Comparison of ENCODE assay signal across 35 mouse cellular contexts in the genomic region with DNA sequence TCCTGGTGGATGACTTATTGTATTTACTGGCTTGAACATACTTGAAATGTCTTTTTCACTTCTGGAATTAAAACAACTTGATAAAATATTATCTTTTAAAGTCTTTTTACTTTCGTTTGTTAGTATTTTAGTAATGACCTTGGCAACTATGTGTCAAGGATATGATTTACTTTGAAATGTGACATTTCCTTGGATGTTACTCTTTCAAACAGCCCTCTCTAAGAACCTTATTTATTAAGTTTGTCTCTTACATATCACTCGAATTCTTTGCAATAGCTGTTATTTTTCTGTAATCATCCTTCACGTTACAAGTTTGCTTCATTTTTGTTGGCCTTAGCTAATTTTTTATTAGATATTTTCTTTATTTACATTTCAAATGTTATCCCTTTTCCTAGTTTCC.
"Had no signal": no experiment of that assay in that cellular context is flagged by ENCODE, and none has a peak within 500 bp of the region (broad histone marks: within the 10 kb centered on the region; RNA-seq: fewer than 3 reads in every experiment).

No protein-coding gene starts in this region.

- H3K27me3 ChIP-seq: heart, embryonic 12.5 days; heart, embryonic 13.5 days; heart, embryonic 15.5 days; hindbrain, embryonic 12.5 days; hindbrain, embryonic 13.5 days; hindbrain, embryonic 15.5 days; intestine, embryonic 15.5 days; kidney, embryonic 15.5 days had no signal

- ATAC-seq: hindbrain, embryonic 16.5 days; hindbrain, postnatal 0 days; inflammation-experienced regulatory T-cells, adult 6 months; intestine, embryonic 15.5 days; intestine, embryonic 16.5 days; intestine, postnatal 0 days had no signal

- H3K27ac ChIP-seq: heart, adult 2 months; heart, embryonic 10.5 days; heart, embryonic 13.5 days; heart, embryonic 15.5 days; hindbrain, embryonic 10.5 days; hindbrain, embryonic 12.5 days; hindbrain, embryonic 13.5 days; hindbrain, embryonic 14.5 days; hindbrain, embryonic 15.5 days; hindbrain, postnatal 0 days; intestine, embryonic 15.5 days; kidney, embryonic 15.5 days; kidney, postnatal 0 days; layer of hippocampus, adult 2 months had no signal

- DNase-seq: heart, adult 2 months; heart, postnatal 10 days; heart, postnatal 14 days; heart, postnatal 36 days; heart, postnatal 4 days; kidney, adult 11 months; kidney, adult 18-20 months; kidney, adult 2 months; kidney, adult 8-10 months; kidney, adult 9 months; kidney, postnatal 10 days; kidney, postnatal 14 days; kidney, postnatal 25 days; kidney, postnatal 36 days; kidney, postnatal 4 days; layer of hippocampus, adult 9-11 months had no signal

- H3K9ac ChIP-seq: heart, embryonic 12.5 days; heart, embryonic 13.5 days; heart, embryonic 15.5 days; hindbrain, embryonic 12.5 days; hindbrain, embryonic 13.5 days; hindbrain, embryonic 14.5 days; hindbrain, embryonic 15.5 days; intestine, embryonic 15.5 days; kidney, embryonic 15.5 days had no signal

- H3K4me2 ChIP-seq: heart, embryonic 11.5 days; heart, embryonic 12.5 days; heart, embryonic 13.5 days; heart, embryonic 15.5 days; hindbrain, embryonic 12.5 days; hindbrain, embryonic 13.5 days; hindbrain, embryonic 14.5 days; hindbrain, embryonic 15.5 days; intestine, embryonic 15.5 days; kidney, embryonic 15.5 days had no signal

- H3K4me3 ChIP-seq: heart, adult 2 months; heart, embryonic 10.5 days; heart, embryonic 12.5 days; heart, embryonic 13.5 days; heart, embryonic 15.5 days; hindbrain, embryonic 10.5 days; hindbrain, embryonic 12.5 days; hindbrain, embryonic 13.5 days; hindbrain, embryonic 15.5 days; intestine, embryonic 15.5 days; kidney, embryonic 15.5 days; layer of hippocampus, adult 2 months had no signal

- H3K4me1 ChIP-seq: heart, embryonic 10.5 days; heart, embryonic 12.5 days; heart, embryonic 13.5 days; heart, embryonic 15.5 days; hindbrain, embryonic 10.5 days; hindbrain, embryonic 12.5 days; hindbrain, embryonic 13.5 days; hindbrain, embryonic 15.5 days; intestine, embryonic 15.5 days; kidney, embryonic 15.5 days had no signal

- H3K36me3 ChIP-seq: heart, embryonic 10.5 days; heart, embryonic 12.5 days; heart, embryonic 13.5 days; heart, embryonic 15.5 days; hindbrain, embryonic 10.5 days; hindbrain, embryonic 12.5 days; hindbrain, embryonic 13.5 days; hindbrain, embryonic 15.5 days; intestine, embryonic 15.5 days; kidney, embryonic 15.5 days had no signal

- H3K9me3 ChIP-seq: heart, embryonic 10.5 days; heart, embryonic 12.5 days; heart, embryonic 13.5 days; heart, embryonic 15.5 days; hindbrain, embryonic 10.5 days; hindbrain, embryonic 12.5 days; hindbrain, embryonic 13.5 days; hindbrain, embryonic 15.5 days; intestine, embryonic 15.5 days; kidney, embryonic 15.5 days had no signal
